Mouse (Mus musculus): Measurements from ENCODE around the gene Kctd12. TPM values are rescaled to one million over a fixed set of nuclear protein-coding genes. Genes with fewer than 3 reads are reported as not detected.

Gene Kctd12
- polyA plus RNA-seq, 1 experiment from 2014 or later: 14.6 TPM

DNA sequence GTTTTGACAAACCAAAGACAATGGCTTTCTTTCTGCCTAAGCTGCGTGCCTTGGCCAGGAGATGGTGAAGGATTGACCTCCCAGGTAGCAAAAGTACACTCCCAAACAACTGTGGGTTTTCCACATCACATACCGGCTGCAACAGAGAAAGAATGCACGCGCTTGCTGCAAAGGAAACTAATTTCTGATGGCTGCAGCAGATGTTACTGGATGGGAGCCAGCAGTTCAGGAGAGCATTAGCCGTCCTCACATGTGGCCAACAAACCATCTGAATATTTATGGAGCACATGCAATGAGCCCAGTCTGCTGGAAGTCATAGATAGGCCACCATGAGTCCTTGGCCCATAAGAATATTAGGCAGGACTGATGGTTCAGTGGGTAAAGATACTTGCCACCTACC, 7.4 kb upstream of the Kctd12 start:
- Histone ChIP-seq H3K9ac (ENCODE audit: low read depth, low read length) (no peak overlapping the region), H3K4me3 (ENCODE audit: low read length) (no peak overlapping the region), H3K4me2 (ENCODE audit: low read length) (no peak overlapping the region), H3K27ac (ENCODE audit: low read depth, low read length) (no peak overlapping the region), H3K27me3 (replicated peaks; ENCODE audit: control insufficient read depth, insufficient read depth, low read length) (no peaks in the 10 kb centered on the region), H3K4me1 (ENCODE audit: control insufficient read depth, insufficient read depth, low read depth, low read length) (no peaks in the 10 kb centered on the region), H3K9me3 (ENCODE audit: control insufficient read depth, low read length) (no peaks in the 10 kb centered on the region), H3K36me3 (ENCODE audit: control insufficient read depth, insufficient read depth, low read length) (no peaks in the 10 kb centered on the region)
- 61% methylated on average over 5 of the region's 5 CpGs for WGBS
- no peak for ATAC-seq

DNA sequence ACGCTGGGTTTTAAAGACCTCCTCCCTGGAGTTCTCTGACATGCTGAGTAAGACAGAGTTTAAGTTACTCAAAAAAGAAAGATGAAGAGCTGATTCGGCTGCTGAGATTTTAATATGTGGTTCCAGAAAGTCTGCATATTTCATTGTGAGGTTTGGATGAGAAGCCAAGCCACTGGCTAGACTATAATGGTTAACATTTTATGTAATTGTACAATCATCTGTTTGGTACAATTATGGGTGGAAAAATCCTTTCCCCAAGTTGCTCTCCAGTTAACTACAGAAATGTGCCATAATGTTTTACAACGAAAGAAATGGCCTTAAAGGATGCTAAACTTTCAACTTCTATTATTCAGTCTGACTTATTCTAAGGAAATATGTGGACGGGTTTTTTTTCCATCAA, 6.8 kb upstream of the Kctd12 start:
- Histone ChIP-seq H3K4me2 (ENCODE audit: low read length) (no peak overlapping the region), H3K9me3 (ENCODE audit: control insufficient read depth, low read length) (no peaks in the 10 kb centered on the region), H3K36me3 (ENCODE audit: control insufficient read depth, insufficient read depth, low read length) (no peaks in the 10 kb centered on the region), H3K27ac (ENCODE audit: low read depth, low read length) (no peak overlapping the region), H3K4me3 (ENCODE audit: low read length) (no peak overlapping the region), H3K4me1 (ENCODE audit: control insufficient read depth, insufficient read depth, low read depth, low read length) (no peaks in the 10 kb centered on the region), H3K9ac (ENCODE audit: low read depth, low read length) (no peak overlapping the region), H3K27me3 (replicated peaks; ENCODE audit: control insufficient read depth, insufficient read depth, low read length) (no peaks in the 10 kb centered on the region)
- no peak for ATAC-seq
- 82% methylated on average over 4 of the region's 4 CpGs for WGBS

DNA sequence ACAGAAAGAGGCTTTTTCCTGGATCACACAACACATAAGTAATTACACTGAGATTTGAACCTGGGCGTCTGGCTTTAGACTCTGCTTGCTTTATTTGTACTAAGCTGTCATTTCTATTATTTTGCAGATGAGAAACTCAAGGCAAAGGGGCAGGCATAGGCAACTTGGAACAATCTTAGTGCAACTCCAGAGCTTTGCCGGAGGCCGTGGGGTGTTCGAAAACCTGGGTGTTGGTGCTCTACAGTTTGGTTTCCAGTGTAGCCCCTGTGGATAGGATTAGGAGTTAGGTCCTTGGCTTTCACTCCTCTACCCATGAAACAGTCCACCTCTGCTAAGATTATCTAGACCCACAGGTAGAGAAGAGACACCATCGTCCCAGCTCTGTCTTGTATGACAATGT, 5.2 kb upstream of the Kctd12 start:
- whole genome bisulfite sequencing: 78% methylated on average over 5 of the region's 5 CpGs
- ATAC-seq: no peak

GRCm38 (mm10) chr14:102983686-102984085, 1.2 kb upstream of the Kctd12 start:
- no peaks in the 10 kb centered on the region for H3K36me3 ChIP-seq (ENCODE audit: control insufficient read depth, insufficient read depth, low read length)
- H3K4me2 ChIP-seq (ENCODE audit: low read length): peak overlapping the region; percentile 84

More for the DNA sequence above, 5.2 kb upstream of the Kctd12 start:
- Histone ChIP-seq H3K4me1 (ENCODE audit: control insufficient read depth, insufficient read depth, low read depth, low read length) (no peaks in the 10 kb centered on the region; the same call in 1 of the 2 replicates), H3K4me3 (ENCODE audit: low read length) (no peak overlapping the region), H3K27ac (ENCODE audit: low read depth, low read length) (no peak overlapping the region), H3K9me3 (ENCODE audit: control insufficient read depth, low read length) (no peaks in the 10 kb centered on the region), H3K27me3 (replicated peaks; ENCODE audit: control insufficient read depth, insufficient read depth, low read length) (no peaks in the 10 kb centered on the region), H3K4me2 (ENCODE audit: low read length) (no peak overlapping the region), H3K36me3 (ENCODE audit: control insufficient read depth, insufficient read depth, low read length) (no peaks in the 10 kb centered on the region), H3K9ac (ENCODE audit: low read depth, low read length) (no peak overlapping the region)

GRCm38 (mm10) chr14:102982016-102982626, 316 bp downstream of the Kctd12 start:
- H3K4me2 ChIP-seq (ENCODE audit: low read length): peak overlapping the region; percentile 84
- no peaks in the 10 kb centered on the region for H3K9me3 ChIP-seq (ENCODE audit: control insufficient read depth, low read length)
- peak overlapping the region; percentile 84 for H3K27ac ChIP-seq (ENCODE audit: low read depth, low read length)
- under 1% methylated on average over 76 of the region's 76 CpGs for WGBS
- ATAC-seq: peak; percentile 35
- no peaks in the 10 kb centered on the region for H3K36me3 ChIP-seq (ENCODE audit: control insufficient read depth, insufficient read depth, low read length)
- peaks cover 9% of the 10 kb centered on the region for H3K4me1 ChIP-seq (ENCODE audit: control insufficient read depth, insufficient read depth, low read depth, low read length)
- H3K9ac ChIP-seq (ENCODE audit: low read depth, low read length): peak overlapping the region; percentile 82
- H3K27me3 ChIP-seq (replicated peaks; ENCODE audit: control insufficient read depth, insufficient read depth, low read length): no peaks in the 10 kb centered on the region
- peak overlapping the region; percentile 82 for H3K4me3 ChIP-seq (ENCODE audit: low read length)

More at GRCm38 (mm10) chr14:102983686-102984085, 1.2 kb upstream of the Kctd12 start:
- no peak overlapping the region for H3K27ac ChIP-seq (ENCODE audit: low read depth, low read length)
- 72% methylated on average over 8 of the region's 8 CpGs for WGBS
- H3K9me3 ChIP-seq (ENCODE audit: control insufficient read depth, low read length): no peaks in the 10 kb centered on the region
- H3K4me1 ChIP-seq (ENCODE audit: control insufficient read depth, insufficient read depth, low read depth, low read length): peaks cover 6% of the 10 kb centered on the region
- no peaks in the 10 kb centered on the region for H3K27me3 ChIP-seq (replicated peaks; ENCODE audit: control insufficient read depth, insufficient read depth, low read length)
- ATAC-seq: no peak
- H3K9ac ChIP-seq (ENCODE audit: low read depth, low read length): no peak overlapping the region
- H3K4me3 ChIP-seq (ENCODE audit: low read length): no peak overlapping the region

- Histone ChIP-seq H3K27ac (ENCODE audit: low read depth, low read length) (peak overlapping the region; percentile 84), H3K9ac (ENCODE audit: low read depth, low read length) (peak overlapping the region; percentile 82), H3K9me3 (ENCODE audit: control insufficient read depth, low read length) (no peaks in the 10 kb centered on the region), H3K4me1 (ENCODE audit: control insufficient read depth, insufficient read depth, low read depth, low read length) (peaks cover 9% of the 10 kb centered on the region), H3K36me3 (ENCODE audit: control insufficient read depth, insufficient read depth, low read length) (no peaks in the 10 kb centered on the region), H3K4me2 (ENCODE audit: low read length) (peak overlapping the region; percentile 84), H3K27me3 (replicated peaks; ENCODE audit: control insufficient read depth, insufficient read depth, low read length) (no peaks in the 10 kb centered on the region), H3K4me3 (ENCODE audit: low read length) (peak overlapping the region; percentile 82)
- under 1% methylated on average over 55 of the region's 62 CpGs for WGBS
- peak; percentile 75 for ATAC-seq
Measured at GRCm38 (mm10) chr14:102981441-102982015, 909 bp downstream of the Kctd12 start.

- 14% methylated on average over 14 of the region's 14 CpGs for WGBS
Measured at GRCm38 (mm10) chr14:102980986-102981385, 1.5 kb downstream of the Kctd12 start.

DNA sequence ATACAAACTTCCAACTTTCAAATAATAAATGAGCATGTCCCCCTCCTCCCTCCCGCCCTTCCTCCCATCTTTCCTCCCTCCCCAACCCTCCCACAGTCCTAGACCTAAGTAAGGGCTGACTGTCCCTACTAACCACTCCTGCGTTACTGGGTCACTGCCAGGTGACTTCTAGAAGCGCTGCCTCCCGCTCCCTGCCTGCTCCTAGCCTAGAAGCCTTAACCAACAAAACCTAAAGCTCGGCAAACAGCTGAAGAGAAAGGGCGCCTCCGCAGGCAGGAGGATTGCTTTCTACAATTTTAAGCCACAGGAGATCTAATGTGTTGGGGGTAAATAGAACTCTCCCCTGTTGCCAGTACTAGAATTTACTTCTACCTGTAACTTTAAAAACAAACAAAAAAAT, 2.0 kb downstream of the Kctd12 start:
- H3K4me1 ChIP-seq (ENCODE audit: control insufficient read depth, insufficient read depth, low read depth, low read length): peaks cover 9% of the 10 kb centered on the region
- H3K36me3 ChIP-seq (ENCODE audit: control insufficient read depth, insufficient read depth, low read length): no peaks in the 10 kb centered on the region
- H3K4me3 ChIP-seq (ENCODE audit: low read length): peak overlapping the region; percentile 82
- H3K9me3 ChIP-seq (ENCODE audit: control insufficient read depth, low read length): no peaks in the 10 kb centered on the region
- H3K27me3 ChIP-seq (replicated peaks; ENCODE audit: control insufficient read depth, insufficient read depth, low read length): no peaks in the 10 kb centered on the region
- H3K9ac ChIP-seq (ENCODE audit: low read depth, low read length): peak overlapping the region; percentile 82
- peak overlapping the region; percentile 84 for H3K4me2 ChIP-seq (ENCODE audit: low read length)
- H3K27ac ChIP-seq (ENCODE audit: low read depth, low read length): no peak overlapping the region
- 15% methylated on average over 7 of the region's 7 CpGs for WGBS
- ATAC-seq: no peak

More at GRCm38 (mm10) chr14:102980986-102981385, 1.5 kb downstream of the Kctd12 start:
- peak overlapping the region; percentile 84 for H3K27ac ChIP-seq (ENCODE audit: low read depth, low read length)
- no peaks in the 10 kb centered on the region for H3K36me3 ChIP-seq (ENCODE audit: control insufficient read depth, insufficient read depth, low read length)
- H3K4me1 ChIP-seq (ENCODE audit: control insufficient read depth, insufficient read depth, low read depth, low read length): peaks cover 9% of the 10 kb centered on the region
- peak overlapping the region; percentile 84 for H3K4me2 ChIP-seq (ENCODE audit: low read length)
- H3K9ac ChIP-seq (ENCODE audit: low read depth, low read length): peak overlapping the region; percentile 82
- H3K27me3 ChIP-seq (replicated peaks; ENCODE audit: control insufficient read depth, insufficient read depth, low read length): no peaks in the 10 kb centered on the region
- peak overlapping the region; percentile 82 for H3K4me3 ChIP-seq (ENCODE audit: low read length)
- H3K9me3 ChIP-seq (ENCODE audit: control insufficient read depth, low read length): no peaks in the 10 kb centered on the region
- ATAC-seq: no peak

DNA sequence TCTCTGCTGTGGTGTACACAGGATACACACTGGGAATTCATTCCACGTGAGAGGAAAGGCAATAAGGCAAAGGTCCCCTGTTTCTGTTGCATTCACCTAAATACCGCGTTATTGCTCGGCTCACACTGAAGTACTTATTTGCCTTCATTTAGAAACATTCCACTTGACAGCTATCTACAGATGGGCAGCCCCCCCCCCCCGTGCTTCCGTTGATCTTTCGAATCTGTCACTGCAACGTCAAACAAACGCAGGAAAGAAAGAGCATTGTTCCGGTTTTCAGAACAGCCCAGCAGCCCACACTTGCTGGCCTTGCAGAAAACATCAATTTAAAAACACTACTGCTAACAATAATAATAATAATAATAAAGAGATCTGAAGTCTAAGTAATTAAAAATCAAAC, 2.6 kb downstream of the Kctd12 start:
- peak overlapping the region; percentile 41 for H3K4me3 ChIP-seq (ENCODE audit: low read length)
- peak overlapping the region; percentile 61 for H3K4me2 ChIP-seq (ENCODE audit: low read length)
- peak overlapping the region; percentile 33 for H3K9ac ChIP-seq (ENCODE audit: low read depth, low read length)
- H3K27me3 ChIP-seq (replicated peaks; ENCODE audit: control insufficient read depth, insufficient read depth, low read length): no peaks in the 10 kb centered on the region
- H3K9me3 ChIP-seq (ENCODE audit: control insufficient read depth, low read length): no peaks in the 10 kb centered on the region
- ATAC-seq: no peak
- H3K4me1 ChIP-seq (ENCODE audit: control insufficient read depth, insufficient read depth, low read depth, low read length): peaks cover 9% of the 10 kb centered on the region
- H3K36me3 ChIP-seq (ENCODE audit: control insufficient read depth, insufficient read depth, low read length): no peaks in the 10 kb centered on the region
- H3K27ac ChIP-seq (ENCODE audit: low read depth, low read length): no peak overlapping the region
- WGBS: 11% methylated on average over 10 of the region's 10 CpGs
